Mouse (Mus musculus) G1E (cell line): ENCODE data around the gene 4930507D05Rik. TPM values are rescaled to one million over a fixed set of nuclear protein-coding genes. Genes with fewer than 3 reads are reported as not detected.
A peak's percentile ranks its signal among the peaks of the same experiment; 100 is the strongest.
"Not testable (repeated sequence)": the region's sequence is repeated elsewhere in the genome, so short reads cannot be mapped to it uniquely, and the experiment has no call there.

Experiments used
- ATAC-seq: 2 replicates; pipeline ENCODE4 v1.8.0; 2016; ENCODE audit warnings: mild to moderate bottlenecking; ENCODE audit not compliant: insufficient number of reproducible peaks, poor library complexity, low FRiP score, severe bottlenecking; ENCODE audit errors: extremely low read depth
- DNase-seq: peaks from one replicate; pipeline ENCODE4 v3.0.0; 2012; ENCODE audit warnings: low spot score
- H3K27me3 ChIP-seq: 2 replicates; pipeline ENCODE4 v1.6.1; 2012; ENCODE audit warnings: mild to moderate bottlenecking, low read length, inconsistent platforms; ENCODE audit not compliant: insufficient read depth
- H3K36me3 ChIP-seq: replicated peaks from 2 replicates; pipeline ENCODE3; 2012; ENCODE audit warnings: mild to moderate bottlenecking, inconsistent platforms
- H3K4me1 ChIP-seq: 2 replicates; pipeline ENCODE4 v1.6.1; 2012; ENCODE audit warnings: low read depth, low read length, inconsistent platforms, mixed read lengths; ENCODE audit not compliant: insufficient read depth
- H3K4me3 ChIP-seq: 2 replicates; pipeline ENCODE4 v1.5.1; 2012; ENCODE audit warnings: low read depth, mild to moderate bottlenecking, inconsistent platforms, low read length, moderate library complexity, mixed read lengths
- H3K9me3 ChIP-seq: replicated peaks from 2 replicates; pipeline ENCODE4 v1.6.1; 2012; ENCODE audit warnings: inconsistent platforms
- CTCF ChIP-seq: IDR thresholded peaks from 2 replicates; pipeline ENCODE4 v1.5.1; 2012; ENCODE audit warnings: low read depth, low read length, inconsistent platforms, mixed read lengths
- GATA1 ChIP-seq: IDR thresholded peaks from 2 replicates; pipeline ENCODE4 v1.6.1; 2012; ENCODE audit warnings: borderline replicate concordance, low read length, inconsistent platforms, mixed read lengths
- GATA2 ChIP-seq: IDR thresholded peaks from 2 replicates; pipeline ENCODE4 v1.6.1; 2012; ENCODE audit warnings: low read depth, low read length, inconsistent platforms, borderline replicate concordance
- POLR2AphosphoS5 ChIP-seq: IDR thresholded peaks from 2 replicates; pipeline ENCODE4 v1.6.1; 2012; ENCODE audit warnings: low read depth, low read length, inconsistent platforms; ENCODE audit not compliant: insufficient replicate concordance
- TAL1 ChIP-seq: conservative IDR thresholded peaks from 2 replicates; pipeline ENCODE4 v1.6.1; 2012; ENCODE audit warnings: low read depth, low read length, inconsistent platforms, mixed read lengths
- polyA plus RNA-seq: library from polyadenylated mRNA; stranded (reverse); fragments of >175 nt; gene quantifications from 2 replicates; pipeline ENCODE4 v1.2.3, GENCODE M21; 2012
- total RNA-seq, 2 experiments: library from RNA; stranded (forward) in 1 of 2; stranded (reverse) in 1 of 2; fragments of 200-1000 nt in 1 of 2; fragments of >200 nt in 1 of 2; fragmentation: Nextera tagmentation in 1 of 2; gene quantifications; 2 replicates each; pipeline ENCODE4 v1.2.3; 2014 to 2017

The 4930507D05Rik gene
- total and polyA plus RNA-seq, 3 experiments = 0.07 to 0.27 TPM; not detected in 1

DNA sequence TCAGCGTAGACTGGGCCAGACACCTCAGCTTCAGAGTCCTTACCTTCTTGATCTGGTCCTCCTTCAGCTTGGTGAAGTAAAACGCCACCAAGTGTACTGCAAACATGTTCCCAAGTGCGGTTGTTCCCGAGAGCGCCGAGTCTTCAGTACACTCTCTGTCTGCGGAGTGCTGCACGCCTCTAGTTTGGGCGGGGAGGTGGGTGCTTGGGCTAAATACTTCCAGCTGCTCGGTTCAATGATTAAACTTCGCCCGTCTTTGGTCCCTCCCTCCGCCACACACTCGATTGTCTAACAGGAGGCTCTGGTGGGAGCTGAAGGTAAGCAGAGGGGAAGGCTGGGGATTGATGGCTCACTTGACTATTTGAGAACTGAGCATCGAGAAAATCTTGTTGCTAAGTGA is 27.0 kb upstream of the 4930507D05Rik start, which contains the start of gene Hkdc1:
Gene Hkdc1 (minus strand): TSS at position 237 of the 400 bp plus-strand sequence.
- Histone ChIP-seq H3K4me1 (peaks cover 5% of the 10 kb centered on the region), H3K27me3 (peaks cover 11% of the 10 kb centered on the region; the same call in 1 of the 2 replicates), H3K4me3 (no peak within 1 kb of the TSS), H3K9me3 (no peaks in the 10 kb centered on the region), H3K36me3 (no peaks in the 10 kb centered on the region)
- no peak for ATAC-seq
- TF ChIP-seq CTCF = no peak
- TF ChIP-seq GATA1 = no peak
- no peak for TF ChIP-seq POLR2AphosphoS5
- TF ChIP-seq GATA2 = no peak
- TF ChIP-seq TAL1 = no peak
- DNase-seq = no peak

DNA sequence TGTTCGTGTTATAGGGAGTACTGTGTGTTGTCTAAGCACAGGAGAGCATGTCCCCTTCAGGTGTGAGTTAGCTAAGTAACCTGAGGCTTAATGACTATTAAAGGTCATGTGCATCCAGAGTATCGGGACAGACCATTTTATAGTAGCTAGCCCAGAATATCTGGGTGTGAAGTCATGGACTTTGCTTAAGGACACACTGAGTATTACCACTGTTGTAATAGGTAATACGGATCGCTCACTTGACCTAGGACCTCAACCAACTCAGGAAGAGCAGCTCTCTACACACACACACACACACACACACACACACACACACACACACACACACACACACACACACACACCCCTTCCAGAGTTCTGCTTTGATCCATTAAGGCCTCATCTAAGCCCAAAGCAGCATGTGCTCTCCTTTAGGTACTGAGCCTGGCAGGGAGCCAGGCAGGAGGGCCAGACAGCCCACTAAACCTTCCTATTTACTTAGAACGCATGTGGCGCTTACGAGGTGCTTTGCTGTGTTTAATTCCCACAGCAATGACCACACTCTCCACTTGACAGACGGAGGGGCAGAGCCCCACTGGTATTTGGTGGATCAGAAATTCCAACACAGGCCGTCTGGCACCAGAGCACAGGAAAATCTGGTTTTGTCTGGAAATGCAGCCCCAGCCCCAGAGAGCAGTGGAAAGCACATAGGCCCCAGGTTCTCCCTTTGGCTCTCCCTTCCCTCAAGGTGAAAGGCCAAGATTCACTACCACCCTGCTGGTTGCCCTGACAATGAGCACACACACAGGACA is 24.0 kb upstream of the 4930507D05Rik start:
- TF ChIP-seq POLR2AphosphoS5 (no peak), GATA2 (no peak), GATA1 (no peak), TAL1 (no peak), CTCF (no peak)
- H3K27me3 ChIP-seq = 0 out of 2 replicates have a peak, but pooled peaks cover 7% of the 10 kb centered on the region
- no peaks in the 10 kb centered on the region for H3K4me1 ChIP-seq
- no peak for DNase-seq
- H3K9me3 ChIP-seq = no peaks in the 10 kb centered on the region
- no peak overlapping the region for H3K4me3 ChIP-seq
- ATAC-seq = no peak
- peaks cover 26% of the 10 kb centered on the region for H3K36me3 ChIP-seq

DNA sequence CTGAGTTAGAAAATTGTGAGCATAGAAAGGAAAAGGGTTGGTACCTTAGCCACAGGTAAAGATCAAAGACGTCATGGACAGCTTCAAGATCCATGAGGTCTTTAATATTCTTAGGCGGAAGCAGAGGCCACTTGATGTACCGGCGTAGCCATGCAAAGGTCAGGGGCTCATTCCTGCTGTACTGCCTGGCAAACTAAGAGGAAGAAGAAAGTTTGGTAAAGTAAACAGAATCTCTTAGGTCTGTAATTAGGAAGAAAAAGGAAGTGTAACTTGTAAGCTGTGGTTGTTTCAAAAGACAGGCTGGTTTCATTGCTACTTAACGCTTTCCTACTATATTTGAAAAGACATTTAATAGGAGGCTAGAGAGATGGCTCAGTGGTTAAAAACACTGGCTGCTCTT is 18.9 kb upstream of the 4930507D05Rik start:
- TF ChIP-seq GATA1 = no peak
- TF ChIP-seq TAL1 = no peak
- no peak for TF ChIP-seq GATA2
- no peak for TF ChIP-seq CTCF
- TF ChIP-seq POLR2AphosphoS5 = no peak
- DNase-seq = no peak
- Histone ChIP-seq H3K27me3 (no peaks in the 10 kb centered on the region), H3K4me3 (no peak overlapping the region), H3K4me1 (no peaks in the 10 kb centered on the region), H3K9me3 (no peaks in the 10 kb centered on the region), H3K36me3 (peaks cover 74% of the 10 kb centered on the region)
- no peak for ATAC-seq

DNA sequence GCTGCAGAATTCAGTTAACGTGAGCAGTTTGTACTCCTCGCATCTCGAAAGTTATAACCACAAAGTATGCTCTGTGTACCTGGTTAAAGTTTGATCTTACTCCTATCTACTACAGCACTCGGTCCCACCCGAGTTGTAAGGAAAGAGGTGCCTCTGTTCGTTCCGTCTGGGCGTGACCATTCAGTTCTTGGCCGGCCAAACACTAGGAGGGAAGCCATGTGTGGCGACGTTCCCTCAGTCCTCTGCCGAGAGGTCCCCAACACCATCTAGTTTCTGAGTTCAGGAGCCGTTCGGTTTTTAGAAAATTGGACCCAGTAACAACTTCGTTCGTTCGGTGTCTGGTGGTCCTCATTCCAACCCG is 971 bp downstream of the 4930507D05Rik start:
- Histone ChIP-seq H3K4me1 (peaks cover 36% of the 10 kb centered on the region), H3K36me3 (peaks cover 52% of the 10 kb centered on the region), H3K4me3 (peak overlapping the region; percentile 88), H3K9me3 (no peaks in the 10 kb centered on the region), H3K27me3 (no peaks in the 10 kb centered on the region)
- ATAC-seq (no peak), DNase-seq (no peak)
- TF ChIP-seq TAL1 (no peak), POLR2AphosphoS5 (no peak), GATA1 (no peak), CTCF (no peak), GATA2 (no peak)

DNA sequence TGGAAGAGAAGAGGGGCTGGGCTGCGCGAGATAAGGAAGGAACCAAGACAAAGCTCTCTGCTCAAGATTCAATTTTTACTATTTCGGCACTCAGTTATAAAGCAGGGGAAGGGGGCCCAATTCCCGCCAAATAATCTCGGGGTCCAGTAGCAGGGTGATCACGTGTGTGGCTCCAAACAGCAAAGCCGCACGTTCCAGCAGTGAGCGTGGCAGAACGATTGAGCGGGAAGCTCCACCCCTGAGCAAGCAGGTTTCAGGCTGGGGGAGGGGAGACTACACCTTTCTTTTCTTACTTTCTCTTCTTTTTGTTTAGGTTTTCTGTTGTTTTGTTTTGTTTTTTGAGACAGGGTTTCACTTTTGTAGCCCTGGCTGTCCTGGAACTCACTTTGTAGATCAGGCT is 2.7 kb downstream of the 4930507D05Rik start:
- not testable (repeated sequence) for H3K27me3 ChIP-seq, ATAC-seq, H3K4me3 ChIP-seq, H3K9me3 ChIP-seq, DNase-seq
- H3K4me1 ChIP-seq = peaks cover 36% of the 10 kb centered on the region
- H3K36me3 ChIP-seq = peaks cover 49% of the 10 kb centered on the region

DNA sequence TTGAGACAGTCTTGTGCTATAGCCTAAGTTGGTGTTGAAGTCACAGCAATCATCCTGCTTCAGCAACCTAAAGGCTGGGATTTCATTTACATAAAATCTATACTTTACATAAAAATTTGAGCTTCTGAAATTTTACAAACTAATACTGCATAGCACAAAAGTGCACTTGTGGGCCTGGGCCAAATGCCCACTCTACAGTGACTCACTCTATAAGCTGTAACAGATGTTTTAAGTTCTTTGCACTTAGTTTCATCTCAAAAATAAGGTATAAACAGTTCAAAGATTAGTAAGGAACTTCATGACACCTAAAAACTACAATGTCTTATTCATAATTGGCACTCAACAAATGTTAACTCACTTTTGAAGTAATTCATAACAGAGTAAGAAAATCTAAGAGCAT is 12.0 kb downstream of the 4930507D05Rik start:
- Histone ChIP-seq H3K36me3 (peaks cover 73% of the 10 kb centered on the region), H3K9me3 (no peaks in the 10 kb centered on the region), H3K4me1 (no peaks in the 10 kb centered on the region), H3K27me3 (no peaks in the 10 kb centered on the region), H3K4me3 (no peak overlapping the region)
- DNase-seq (no peak), ATAC-seq (no peak)
- no peak for TF ChIP-seq GATA2
- TF ChIP-seq CTCF = no peak
- TF ChIP-seq TAL1 = no peak
- TF ChIP-seq POLR2AphosphoS5 = no peak
